Mouse (Mus musculus): ENCODE measurements around the gene Phactr1.

GRCm38 (mm10) chr13:43158281-43158680 lies 477.9 kb downstream of the Phactr1 start:
- TF ChIP-seq CTCF (IDR thresholded peaks at IDR 0.05; ENCODE audit: control insufficient read depth, insufficient read depth, low read length) = no peak
- TF ChIP-seq POLR2A (IDR thresholded peaks at IDR 0.05; ENCODE audit: borderline replicate concordance, control insufficient read depth, low read depth, low read length) = no peak

All from bone marrow, adult 2 months (tissue).